Mouse (Mus musculus): Measurements from ENCODE around the gene Bmp3.

- TF ChIP-seq CTCF (conservative IDR thresholded peaks at IDR 0.05; ENCODE audit: insufficient read depth, insufficient read length, low read depth, low read length) (no peak), POLR2A (IDR thresholded peaks at IDR 0.05; ENCODE audit: low read depth, low read length) (no peak)
Observed at GRCm38 (mm10) chr5:98856356-98856755, 2.1 kb downstream of the Bmp3 start.

Data from kidney, adult 2 months (tissue).